Mouse (Mus musculus) monocyte, adult 5-6 weeks (primary cell): ENCODE measurements around the gene Lgmn. TPM values are rescaled to one million over a fixed set of nuclear protein-coding genes. Genes with fewer than 3 reads are reported as not detected.
A peak's percentile ranks its signal among the peaks of the same experiment; 100 is the strongest.

ENCODE experiments used
- ATAC-seq: fragments of 153-309, 156-312 bp; replicated peaks from 2 replicates; pipeline ENCODE4 v1.8.0; 2017; ENCODE audit warnings: mild to moderate bottlenecking; ENCODE audit not compliant: low TSS enrichment, insufficient number of reproducible peaks, severe bottlenecking, poor library complexity, low FRiP score
- total RNA-seq: library from RNA; stranded (forward); fragments of 200-1000, 200-491, 200-594 nt; gene quantifications from 3 replicates; pipeline ENCODE4 v1.2.3, GENCODE M21; 2017

The Lgmn gene
- total RNA-seq, 1 experiment from 2014 or later: 145 TPM

GRCm38 (mm10) chr12:102365016-102365415 lies 74.6 kb downstream of the Lgmn start:
- ATAC-seq: peak; percentile 45

DNA sequence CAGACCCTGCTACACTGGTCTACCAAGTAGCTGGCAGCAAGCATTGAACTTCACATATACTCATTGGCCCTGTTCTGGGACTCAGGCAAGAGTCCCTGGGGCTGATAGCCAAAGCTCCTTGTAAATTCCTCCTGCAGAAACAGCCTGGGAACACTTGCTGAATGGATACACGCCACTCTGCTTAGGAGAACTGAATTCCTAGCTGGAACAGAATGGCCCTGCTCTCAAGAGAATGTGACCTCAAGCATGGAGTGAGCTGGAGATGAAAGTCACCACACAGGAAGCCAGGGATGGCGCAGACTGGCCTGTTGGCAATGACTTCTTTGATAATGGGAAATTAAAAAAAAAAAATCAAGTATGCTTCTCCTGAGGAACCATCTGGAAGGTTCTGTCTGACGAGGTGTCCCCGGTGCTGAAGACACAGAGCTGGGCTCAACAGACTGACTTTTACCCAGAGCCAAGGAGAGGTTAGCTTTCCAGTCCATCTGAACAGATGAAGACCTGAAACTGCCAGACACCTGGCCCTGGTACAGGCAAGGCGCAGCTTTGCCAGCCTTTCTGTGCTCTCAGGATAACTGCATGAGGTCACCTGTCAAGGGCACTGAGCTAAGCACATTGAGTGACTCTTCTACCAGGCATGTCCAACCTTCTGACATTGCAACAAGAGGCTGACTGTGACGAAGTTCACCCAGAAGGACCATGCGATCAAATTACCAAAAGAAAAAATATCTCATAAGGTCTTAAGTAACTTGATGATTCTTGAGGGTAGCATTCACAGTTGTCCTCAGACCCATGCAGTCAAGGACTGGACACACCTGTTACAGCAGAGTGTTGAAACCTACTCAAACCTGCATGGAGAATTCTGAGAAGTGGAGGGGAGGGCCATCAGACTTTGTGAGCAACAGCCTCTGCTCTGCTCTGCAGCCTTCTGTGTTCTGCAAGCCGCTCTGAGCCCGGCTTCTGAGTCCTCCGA lies 78.1 kb downstream of the Lgmn start:
- no peak for ATAC-seq

- ATAC-seq: no peak
Measured at GRCm38 (mm10) chr12:102359390-102359789, 80.2 kb downstream of the Lgmn start.

DNA sequence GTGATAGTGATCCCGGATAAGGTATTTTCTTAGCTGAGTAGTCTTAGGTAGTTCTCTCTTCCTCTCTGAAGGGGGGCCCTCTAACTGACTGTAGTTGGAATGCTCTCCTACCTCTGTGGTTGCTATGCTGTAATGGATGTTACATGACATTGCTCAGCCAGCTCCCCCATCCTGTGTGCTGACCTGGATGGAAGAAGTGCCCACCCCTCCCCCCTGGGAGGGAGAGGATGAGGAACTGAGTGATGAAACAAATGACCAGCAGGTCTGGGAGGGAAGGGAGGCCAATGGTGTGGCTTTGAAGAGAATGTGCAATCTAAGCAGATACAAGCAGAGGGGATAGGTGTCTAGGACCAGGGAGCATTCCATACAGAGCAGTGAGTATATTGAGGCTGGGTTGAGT lies 82.8 kb downstream of the Lgmn start:
- peak; percentile 28 for ATAC-seq

DNA sequence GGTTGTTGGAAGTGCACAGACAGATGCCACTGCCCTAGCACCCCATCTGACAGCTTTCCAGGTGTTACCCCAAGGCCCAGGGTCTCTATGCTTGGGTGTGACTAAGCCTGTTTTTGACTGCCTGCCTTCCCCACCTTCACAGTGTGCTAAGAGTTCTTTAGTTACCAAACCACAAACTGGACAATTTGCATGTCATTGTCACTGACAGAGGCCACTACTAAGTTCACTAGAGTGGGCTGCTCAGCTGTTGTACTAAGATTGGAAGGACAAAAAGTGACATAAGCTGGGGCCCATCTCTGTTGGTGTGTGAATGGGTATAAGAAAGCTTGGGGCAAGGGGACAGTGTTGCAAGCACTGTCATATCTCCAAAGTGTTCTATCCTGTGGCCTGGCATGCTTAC lies 83.8 kb downstream of the Lgmn start:
- 0 out of 2 replicates have a peak, but pooled peaks have one; percentile 11 for ATAC-seq

DNA sequence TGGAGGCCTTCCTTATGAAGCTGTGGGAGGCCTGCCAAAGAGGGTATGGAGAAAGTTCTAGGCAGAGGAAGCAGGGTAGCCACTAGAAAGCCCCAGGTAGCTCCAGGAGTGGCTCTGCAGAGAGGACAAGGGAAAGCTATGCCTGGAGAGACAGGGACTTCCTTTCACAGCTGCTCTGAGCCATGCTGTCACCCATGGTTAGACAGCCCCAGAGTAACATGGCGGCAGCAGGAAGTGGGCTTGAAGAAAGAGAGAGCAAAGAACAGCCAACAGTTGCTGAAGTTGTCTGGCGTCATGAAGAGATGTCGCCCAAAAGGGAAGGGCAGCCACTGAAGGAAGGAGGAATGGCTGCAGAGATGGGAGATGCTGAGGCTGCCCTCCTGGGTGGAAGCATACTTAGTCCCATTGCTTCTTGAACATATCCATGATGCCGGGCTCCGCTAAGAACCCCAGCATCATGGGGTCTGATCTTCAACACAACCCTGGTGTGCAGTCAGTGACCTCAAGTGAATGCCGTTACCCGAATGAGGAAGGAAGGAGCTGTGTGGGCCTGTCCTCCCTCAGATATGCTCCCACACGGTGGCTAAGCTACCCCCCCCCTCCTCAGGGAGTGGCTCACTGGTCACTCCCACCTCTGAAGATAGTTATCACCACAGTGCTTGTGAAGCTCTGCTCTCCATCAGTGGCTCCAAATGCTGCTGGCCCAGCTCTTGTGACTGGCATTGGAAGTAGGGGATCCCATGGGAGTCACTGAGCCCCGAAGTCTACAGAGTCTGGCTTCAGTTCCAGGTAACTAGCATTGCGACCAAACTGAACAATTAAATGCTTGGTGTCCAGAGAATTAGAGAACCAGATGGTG lies 85.3 kb downstream of the Lgmn start:
- peak; percentile 66 for ATAC-seq

DNA sequence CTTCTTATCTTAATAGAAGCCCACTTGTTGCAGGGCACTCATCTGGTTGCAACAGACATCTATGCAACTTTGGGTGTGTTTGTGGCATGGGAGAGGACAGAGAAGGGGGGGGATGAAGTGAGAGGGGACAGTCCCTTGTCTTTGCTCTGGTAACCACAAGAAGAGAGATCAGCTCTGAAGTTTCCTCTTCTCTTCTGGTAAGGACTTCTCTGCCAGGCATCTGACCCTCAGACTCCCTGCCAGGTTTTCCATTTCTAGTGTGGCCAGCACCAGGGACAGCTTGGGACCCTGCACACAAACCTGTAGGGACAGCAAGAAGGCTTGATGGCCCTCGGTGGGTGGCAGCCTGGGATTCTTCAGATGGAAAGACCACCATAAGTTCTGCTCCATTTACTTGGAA lies 88.6 kb downstream of the Lgmn start:
- peak; percentile 37 for ATAC-seq

- ATAC-seq: peak; percentile 57
Measured at GRCm38 (mm10) chr12:102348447-102348846, 91.2 kb downstream of the Lgmn start.

- peak; percentile 36; the same call in 1 of the 2 replicates for ATAC-seq
Measured at GRCm38 (mm10) chr12:102346507-102346906, 93.1 kb downstream of the Lgmn start.

DNA sequence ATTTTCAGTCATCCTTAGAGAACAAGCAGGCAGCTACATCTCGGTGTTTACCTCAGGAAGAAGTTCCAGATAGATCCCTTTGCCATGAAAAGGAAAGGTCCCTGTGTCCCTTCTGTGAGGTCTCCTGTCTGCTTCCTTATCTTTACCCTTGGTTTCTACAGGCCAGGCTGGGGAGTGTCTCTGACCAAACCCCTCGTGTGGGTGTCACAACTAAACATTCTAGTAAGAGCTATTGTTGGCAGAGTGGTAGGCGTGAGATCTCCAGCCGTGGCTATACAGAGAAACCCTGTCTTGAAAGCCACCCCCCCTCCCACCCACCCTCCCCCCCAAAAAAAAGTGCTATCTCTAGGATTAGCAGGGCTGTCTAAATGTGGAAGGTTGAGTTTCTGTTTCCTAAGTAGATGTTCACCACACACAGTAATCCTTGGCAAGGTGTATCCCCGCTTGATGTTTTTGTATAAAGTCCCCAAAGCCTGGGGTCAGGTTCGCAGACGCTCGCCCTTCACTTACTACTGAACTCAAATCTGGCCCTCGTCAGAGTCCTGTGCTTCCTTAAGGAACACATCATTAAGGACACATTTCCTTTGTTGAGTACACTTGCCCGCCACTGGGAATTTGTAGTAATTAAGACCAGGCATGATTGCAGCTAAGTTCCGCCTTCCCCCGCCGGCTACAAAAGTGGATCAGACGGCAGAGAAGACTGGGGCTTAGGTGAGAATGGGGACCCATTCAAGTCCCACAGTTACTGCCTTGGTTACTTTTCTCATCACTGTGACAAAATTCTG lies 94.4 kb downstream of the Lgmn start:
- no peak for ATAC-seq

Other genes starting within 250 kb of the Lgmn start
- gene Rin3, start 156.8 kb downstream of the Lgmn start, total RNA-seq: 60.2 to 126 TPM (median 89.9 TPM) in 3 replicates
- gene Golga5, start 29.3 kb upstream of the Lgmn start, total RNA-seq: 57.5 to 95.6 TPM (median 78.2 TPM) in 3 replicates
- not detected in 3 replicates for gene Chga, start 115.2 kb upstream of the Lgmn start, total RNA-seq